Mouse (Mus musculus) stomach, embryonic 14.5 days (tissue): ENCODE data around the gene Rpl12. TPM values are rescaled to one million over a fixed set of nuclear protein-coding genes. Genes with fewer than 3 reads are reported as not detected.

Source experiments
- ATAC-seq: fragments of 200-750 bp; cut with Nextera tagmentation; 2 replicates; pipeline ENCODE4 v1.8.0; 2017; ENCODE audit warnings: low read depth, moderate TSS enrichment; ENCODE audit not compliant: insufficient number of reproducible peaks, insufficient read depth, low FRiP score
- H3K27ac ChIP-seq: fragments of 300-500 bp; sonication (generic); 2 replicates; pipeline ENCODE4 v1.5.1; 2014; ENCODE audit warnings: mild to moderate bottlenecking, low read length, moderate library complexity, mixed read lengths
- H3K27me3 ChIP-seq: fragments of 300-500 bp; sonication (generic); 2 replicates; pipeline ENCODE4 v1.6.1; 2014; ENCODE audit warnings: low read length, control low read depth, mixed read lengths; ENCODE audit not compliant: control insufficient read depth, insufficient read depth
- H3K36me3 ChIP-seq: fragments of 300-500 bp; sonication (generic); 2 replicates; pipeline ENCODE4 v1.6.1; 2014; ENCODE audit warnings: mild to moderate bottlenecking, control low read depth, low read length, moderate library complexity, mixed read lengths; ENCODE audit not compliant: control insufficient read depth, insufficient read depth
- H3K4me1 ChIP-seq: fragments of 300-500 bp; sonication (generic); 2 replicates; pipeline ENCODE4 v1.6.1; 2014; ENCODE audit warnings: low read length, control low read depth, mixed read lengths; ENCODE audit not compliant: control insufficient read depth, insufficient read depth
- H3K4me2 ChIP-seq: fragments of 300-500 bp; sonication (generic); replicated peaks from 2 replicates; pipeline ENCODE4 v1.6.1; 2014; ENCODE audit warnings: low read depth, low read length, control low read depth
- H3K4me3 ChIP-seq: fragments of 300-500 bp; sonication (generic); 2 replicates; pipeline ENCODE4 v1.5.1; 2014; ENCODE audit warnings: low read depth, low read length, control low read depth
- H3K9ac ChIP-seq: fragments of 300-500 bp; sonication (generic); replicated peaks from 2 replicates; pipeline ENCODE4 v1.6.1; 2014; ENCODE audit warnings: low read depth, mild to moderate bottlenecking, control low read depth, low read length, moderate library complexity, mixed read lengths
- H3K9me3 ChIP-seq: fragments of 300-500 bp; sonication (generic); 2 replicates; pipeline ENCODE4 v1.6.1; 2016; ENCODE audit warnings: low read depth, low read length, control low read depth; ENCODE audit not compliant: control insufficient read depth
- WGBS: fragments of 180-500 bp; shearing (Covaris S2); extraction: QIAGEN DNeasy Blood & Tissue Kit; methylation state at CpG from one replicate; pipeline ENCODE4 v1.1.7; 2014; 5-methylcytosine and 5-hydroxymethylcytosine counted together
- polyA plus RNA-seq: library from polyadenylated mRNA; unstranded; fragments of >200 nt; fragmentation: Nextera tagmentation; extraction: Ambion mirVana; gene quantifications from 2 replicates; pipeline ENCODE4 v1.2.1, GENCODE M21; 2014

Rpl12 gene
- polyA plus RNA-seq, 1 experiment from 2014 or later = 269 TPM

DNA sequence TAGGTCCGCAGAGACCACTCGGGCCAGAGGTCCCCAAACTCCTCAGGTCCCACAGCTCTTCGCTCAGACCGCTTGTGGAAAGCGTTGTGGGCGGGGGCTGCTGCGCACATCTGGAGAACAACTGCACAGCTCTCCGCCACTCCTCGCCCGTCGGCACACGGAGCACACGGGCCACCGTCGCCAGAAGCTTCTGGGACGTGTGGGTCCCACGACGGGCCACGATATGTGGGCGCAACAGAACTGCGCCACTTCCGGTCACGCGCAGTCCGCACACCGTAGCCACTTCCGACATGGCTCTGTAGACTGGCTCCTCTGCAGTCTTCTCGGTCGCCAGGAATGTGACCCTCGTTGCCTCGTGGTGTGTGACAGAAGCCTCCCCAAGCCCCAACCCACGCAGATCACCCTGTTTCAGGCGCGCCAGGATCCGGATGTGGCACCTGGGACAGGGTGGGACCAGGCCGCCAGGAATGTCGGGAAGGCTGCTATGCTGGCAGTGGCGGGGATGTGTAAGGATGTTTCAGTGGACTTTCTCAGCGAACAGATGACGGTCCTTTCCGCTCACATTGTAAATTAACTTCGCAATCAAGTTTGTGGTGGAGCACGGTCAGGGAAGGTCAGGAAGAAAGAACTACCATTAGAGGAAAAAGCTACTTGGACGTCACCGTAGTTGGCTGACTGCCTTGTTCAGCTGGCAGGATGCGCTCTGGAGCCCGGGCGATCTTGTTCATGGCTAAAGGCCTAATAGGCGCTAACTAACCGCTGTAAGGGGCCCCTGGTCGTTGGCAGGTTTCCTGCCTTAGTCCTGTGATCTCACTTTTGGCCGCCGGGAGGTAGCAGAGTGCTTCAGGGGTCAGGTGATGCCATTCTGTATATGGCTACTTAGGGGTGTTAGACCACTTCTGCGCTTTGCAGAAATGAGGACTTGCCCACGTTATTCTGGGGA is 5.6 kb downstream of the Rpl12 start:
- under 1% methylated on average over 55 of the region's 55 CpGs for WGBS
- H3K27me3 ChIP-seq = no peaks in the 10 kb centered on the region

DNA sequence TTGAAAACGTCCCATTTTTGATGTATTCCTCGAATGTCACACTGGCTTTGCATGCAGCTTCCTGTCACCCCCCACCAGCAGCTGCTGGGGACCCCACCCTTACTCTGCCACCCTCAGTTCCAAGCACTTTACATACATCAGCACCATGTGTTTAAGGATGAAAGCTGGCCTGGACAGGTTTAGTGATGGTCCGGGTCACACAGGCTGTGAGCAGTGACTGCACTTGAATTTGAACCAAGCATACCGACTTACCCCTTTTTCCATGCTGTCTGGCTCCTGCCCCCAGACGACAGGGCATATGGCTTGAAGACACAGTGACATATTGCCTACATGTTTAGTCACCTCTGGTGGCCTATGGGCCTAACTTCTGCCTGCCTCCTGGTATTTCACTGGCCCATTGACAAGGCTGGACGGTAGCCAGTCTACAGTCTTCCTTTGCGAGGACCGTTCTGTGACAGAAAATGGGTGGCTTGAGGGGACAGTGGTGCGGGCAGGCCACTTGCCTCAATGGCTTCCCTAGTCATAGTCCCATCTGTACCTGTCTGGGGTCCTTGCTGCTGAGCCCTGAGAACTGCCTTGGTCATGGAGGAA is 6.8 kb downstream of the Rpl12 start:
- Histone ChIP-seq H3K36me3 (peaks cover 22% of the 10 kb centered on the region), H3K4me1 (peaks cover 6% of the 10 kb centered on the region; the same call in 1 of the 2 replicates), H3K27me3 (no peaks in the 10 kb centered on the region), H3K4me3 (0 out of 2 replicates have a peak overlapping the region, but pooled peaks have one; percentile 66), H3K9me3 (no peaks in the 10 kb centered on the region), H3K27ac (no peak overlapping the region), H3K9ac (no peak overlapping the region), H3K4me2 (peak overlapping the region; percentile 92; the same call in 1 of the 2 replicates)
- 81% methylated on average over 9 of the region's 9 CpGs for WGBS
- no peak for ATAC-seq

More for the DNA sequence above, 5.6 kb downstream of the Rpl12 start:
- H3K9ac ChIP-seq = peak overlapping the region; percentile 65
- no peaks in the 10 kb centered on the region for H3K9me3 ChIP-seq
- H3K4me3 ChIP-seq = peak overlapping the region; percentile 66
- H3K4me1 ChIP-seq = peaks cover 6% of the 10 kb centered on the region; the same call in 1 of the 2 replicates
- peak overlapping the region; percentile 92 for H3K4me2 ChIP-seq
- peaks cover 29% of the 10 kb centered on the region for H3K36me3 ChIP-seq
- ATAC-seq = peak; percentile 85
- H3K27ac ChIP-seq = peak overlapping the region; percentile 95

- Histone ChIP-seq H3K27me3 (no peaks in the 10 kb centered on the region), H3K9me3 (no peaks in the 10 kb centered on the region), H3K4me2 (no peak overlapping the region), H3K4me3 (no peak overlapping the region), H3K36me3 (peaks cover 10% of the 10 kb centered on the region), H3K4me1 (0 out of 2 replicates have a peak, but pooled peaks cover 6% of the 10 kb centered on the region), H3K27ac (no peak overlapping the region), H3K9ac (no peak overlapping the region)
- WGBS = 81% methylated on average over 8 of the region's 8 CpGs
- no peak for ATAC-seq
Measured at GRCm38 (mm10) chr2:32969326-32969725, 8.0 kb downstream of the Rpl12 start.

- 57% methylated on average over 9 of the region's 9 CpGs for WGBS
- no peak overlapping the region for H3K9ac ChIP-seq
- no peak overlapping the region for H3K4me2 ChIP-seq
- H3K36me3 ChIP-seq = no peaks in the 10 kb centered on the region; the same call in none of the 2 replicates
- no peaks in the 10 kb centered on the region for H3K27me3 ChIP-seq
- no peak overlapping the region for H3K4me3 ChIP-seq
- no peak overlapping the region for H3K27ac ChIP-seq
- H3K4me1 ChIP-seq = 0 out of 2 replicates have a peak, but pooled peaks cover 2% of the 10 kb centered on the region
- H3K9me3 ChIP-seq = no peaks in the 10 kb centered on the region
- no peak for ATAC-seq
Measured at GRCm38 (mm10) chr2:32971235-32971634, 9.9 kb downstream of the Rpl12 start.

DNA sequence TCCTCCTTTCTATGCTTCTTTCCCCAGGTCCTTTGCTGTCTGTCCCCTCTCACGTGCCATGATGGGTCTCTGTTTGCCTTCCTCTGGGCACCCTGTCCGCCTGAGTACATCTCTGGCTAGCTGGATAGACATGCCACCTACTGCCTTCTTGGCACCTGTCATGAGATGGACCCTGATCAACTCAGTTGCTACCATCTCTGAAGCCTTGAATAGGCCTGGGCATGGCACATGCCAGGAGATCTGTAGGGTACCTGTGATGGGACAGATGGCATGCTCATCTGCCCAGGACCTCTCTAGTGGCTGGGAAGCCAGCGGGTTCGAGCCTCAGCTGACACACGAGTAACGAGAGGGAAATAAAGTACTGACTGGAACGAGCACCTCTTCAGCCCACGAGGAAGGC is 12.9 kb downstream of the Rpl12 start:
- H3K36me3 ChIP-seq = no peaks in the 10 kb centered on the region; the same call in none of the 2 replicates
- no peaks in the 10 kb centered on the region for H3K27me3 ChIP-seq
- no peak overlapping the region for H3K4me3 ChIP-seq
- H3K27ac ChIP-seq = no peak overlapping the region
- no peaks in the 10 kb centered on the region for H3K9me3 ChIP-seq
- 90% methylated on average over 8 of the region's 8 CpGs for WGBS
- H3K4me2 ChIP-seq = no peak overlapping the region
- H3K4me1 ChIP-seq = no peaks in the 10 kb centered on the region
- no peak overlapping the region for H3K9ac ChIP-seq
- ATAC-seq = no peak

- no peaks in the 10 kb centered on the region; the same call in none of the 2 replicates for H3K36me3 ChIP-seq
- no peaks in the 10 kb centered on the region for H3K9me3 ChIP-seq
- no peak overlapping the region for H3K27ac ChIP-seq
- 77% methylated on average over 5 of the region's 5 CpGs for WGBS
- H3K4me3 ChIP-seq = no peak overlapping the region
- ATAC-seq = no peak
- H3K4me1 ChIP-seq = peaks cover 4% of the 10 kb centered on the region; the same call in 1 of the 2 replicates
- H3K4me2 ChIP-seq = no peak overlapping the region
- H3K27me3 ChIP-seq = no peaks in the 10 kb centered on the region
- no peak overlapping the region for H3K9ac ChIP-seq
Measured at GRCm38 (mm10) chr2:32977114-32977513, 15.8 kb downstream of the Rpl12 start.

- no peak overlapping the region for H3K27ac ChIP-seq
- H3K36me3 ChIP-seq = no peaks in the 10 kb centered on the region; the same call in 1 of the 2 replicates
- ATAC-seq = no peak
- peaks cover 4% of the 10 kb centered on the region; the same call in 1 of the 2 replicates for H3K4me1 ChIP-seq
- no peak overlapping the region for H3K4me3 ChIP-seq
- no peak overlapping the region for H3K9ac ChIP-seq
- no peaks in the 10 kb centered on the region for H3K27me3 ChIP-seq
- H3K9me3 ChIP-seq = no peaks in the 10 kb centered on the region
- H3K4me2 ChIP-seq = no peak overlapping the region
- WGBS = 72% methylated on average over 3 of the region's 3 CpGs
Measured at GRCm38 (mm10) chr2:32978675-32979074, 17.3 kb downstream of the Rpl12 start.

DNA sequence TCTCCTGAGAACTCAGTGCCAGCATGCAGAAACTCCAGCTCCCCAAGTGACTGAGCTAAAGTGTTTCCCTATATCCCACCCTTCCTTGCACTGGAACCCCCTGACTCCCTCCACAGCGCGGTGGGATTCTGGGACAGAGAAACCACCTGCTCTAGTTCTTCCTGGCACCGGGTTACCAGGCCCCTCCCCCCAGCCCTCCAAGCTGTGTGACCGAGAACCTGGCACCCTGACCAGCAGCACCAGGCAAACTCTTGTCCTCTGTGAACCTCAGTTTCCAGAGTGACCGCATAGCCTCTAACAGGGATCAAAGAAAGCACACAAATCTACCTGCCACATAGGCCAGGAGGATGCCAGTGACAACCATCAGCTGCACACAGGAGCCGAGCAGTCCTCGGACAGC is 18.3 kb downstream of the Rpl12 start:
- 84% methylated on average over 7 of the region's 7 CpGs for WGBS
- ATAC-seq = no peak
- H3K9ac ChIP-seq = no peak overlapping the region

More for the DNA sequence above, 18.3 kb downstream of the Rpl12 start:
- H3K36me3 ChIP-seq = no peaks in the 10 kb centered on the region; the same call in 1 of the 2 replicates
- H3K27ac ChIP-seq = no peak overlapping the region
- H3K4me1 ChIP-seq = peaks cover 4% of the 10 kb centered on the region; the same call in 1 of the 2 replicates
- H3K4me3 ChIP-seq = no peak overlapping the region
- H3K4me2 ChIP-seq = no peak overlapping the region
- H3K27me3 ChIP-seq = no peaks in the 10 kb centered on the region
- no peaks in the 10 kb centered on the region for H3K9me3 ChIP-seq
